Mouse (Mus musculus): ENCODE data around the gene Pth1r. TPM values are rescaled to one million over a fixed set of nuclear protein-coding genes. Genes with fewer than 3 reads are reported as not detected.

Gene Pth1r
- total RNA-seq, 2 experiments from 2014 or later: 11.3 to 34.2 TPM

DNA sequence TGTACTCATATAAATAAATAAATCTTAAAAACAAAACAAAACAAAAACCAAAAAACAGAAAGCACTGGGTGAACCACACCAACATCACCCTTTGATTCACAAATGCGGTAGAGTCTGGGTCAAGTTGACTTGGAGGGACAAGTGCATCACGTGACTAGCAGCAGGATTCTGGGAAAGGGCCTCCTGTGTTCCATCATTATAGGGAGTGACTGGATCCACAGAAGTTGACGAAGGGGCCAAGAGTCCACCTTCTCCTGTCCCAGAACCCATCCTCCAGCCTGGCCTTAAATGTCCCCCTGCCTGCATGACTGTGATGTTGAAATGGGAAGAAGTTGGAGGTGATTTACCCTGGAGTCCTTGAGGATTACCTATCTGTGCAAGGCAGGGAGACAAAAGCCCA, 28.1 kb downstream of the Pth1r start:
- DNase-seq (ENCODE audit: low spot score in 2 of 2): no peak

DNA sequence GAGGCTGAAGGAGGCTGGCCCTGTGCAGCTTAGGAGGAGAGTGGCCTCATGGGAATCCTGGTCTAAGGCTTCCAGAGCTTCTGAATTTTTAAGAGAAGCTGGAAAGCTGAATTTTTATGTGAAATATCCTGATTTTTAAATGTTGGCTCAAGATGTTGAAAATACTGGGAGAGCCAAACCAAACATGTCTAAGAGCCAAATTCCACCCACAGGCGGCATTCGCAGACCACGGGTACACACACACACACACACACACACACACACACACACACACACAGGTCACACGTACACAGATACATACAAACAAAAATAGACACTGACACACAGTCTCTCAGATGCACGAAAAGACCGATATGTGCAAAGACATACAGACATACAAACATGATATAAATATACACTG, 28.9 kb downstream of the Pth1r start:
- no peak for DNase-seq (ENCODE audit: low spot score in 2 of 2)

DNA sequence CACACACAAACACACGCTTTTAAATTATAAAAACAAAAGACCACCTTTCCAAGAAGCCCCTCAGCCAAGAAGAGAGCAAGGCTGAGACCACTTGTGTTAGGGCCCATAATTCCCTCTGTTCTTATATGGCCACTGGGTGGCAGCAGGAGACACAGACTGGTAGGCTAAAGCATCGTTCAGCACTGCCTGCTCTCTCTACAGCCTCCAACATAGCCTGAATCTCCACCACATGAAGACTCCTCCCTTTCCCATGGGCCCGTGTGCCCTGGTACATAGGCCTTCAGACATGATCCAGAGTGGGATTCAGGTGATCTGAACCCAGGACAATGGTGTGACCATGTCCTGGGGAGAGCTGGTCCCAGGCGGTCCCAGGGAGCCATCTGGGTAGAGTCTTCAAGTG, 30.2 kb downstream of the Pth1r start:
- DNase-seq (ENCODE audit: low spot score in 2 of 2): peak in 1 of 2 experiments; percentile 38

DNA sequence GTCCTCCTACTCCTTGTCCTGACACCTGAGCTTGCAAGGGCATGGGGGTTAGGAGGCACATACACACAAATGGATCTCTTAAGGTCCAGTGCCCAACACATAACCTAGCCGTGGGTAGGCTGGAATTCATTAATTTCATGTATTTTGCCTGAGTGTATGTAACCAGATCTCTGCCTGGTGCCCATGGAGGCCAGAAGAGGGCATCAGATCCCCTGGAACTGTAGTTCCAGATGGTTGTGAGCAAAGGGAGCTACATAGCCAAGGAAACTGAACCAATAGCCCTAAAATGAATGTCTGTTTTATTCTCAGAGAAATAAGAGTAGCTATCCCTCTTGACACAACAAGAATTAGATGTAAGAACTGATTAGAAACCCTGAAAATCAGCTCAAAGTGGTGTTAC, 31.5 kb downstream of the Pth1r start:
- DNase-seq (ENCODE audit: low spot score in 2 of 2): no peak

DNA sequence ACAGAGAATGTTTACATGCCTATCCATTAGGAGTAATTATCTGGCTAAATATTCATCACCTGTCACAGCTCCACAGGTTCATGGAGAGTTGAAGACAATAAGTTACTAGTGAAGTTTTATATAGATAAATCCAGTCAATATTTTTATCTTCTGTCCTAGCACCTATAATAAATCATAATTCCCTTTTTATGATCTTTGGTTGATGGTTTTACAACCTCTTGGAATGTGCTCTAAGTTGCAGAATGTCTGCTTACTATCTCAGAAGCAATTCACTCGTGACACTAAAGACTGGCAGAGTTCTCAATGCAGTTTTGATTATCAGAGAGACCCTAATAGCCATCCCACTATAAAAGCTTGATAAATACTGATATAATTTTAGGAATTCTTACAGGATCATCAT, 33.6 kb downstream of the Pth1r start:
- DNase-seq (ENCODE audit: low spot score in 2 of 2): no peak

DNA sequence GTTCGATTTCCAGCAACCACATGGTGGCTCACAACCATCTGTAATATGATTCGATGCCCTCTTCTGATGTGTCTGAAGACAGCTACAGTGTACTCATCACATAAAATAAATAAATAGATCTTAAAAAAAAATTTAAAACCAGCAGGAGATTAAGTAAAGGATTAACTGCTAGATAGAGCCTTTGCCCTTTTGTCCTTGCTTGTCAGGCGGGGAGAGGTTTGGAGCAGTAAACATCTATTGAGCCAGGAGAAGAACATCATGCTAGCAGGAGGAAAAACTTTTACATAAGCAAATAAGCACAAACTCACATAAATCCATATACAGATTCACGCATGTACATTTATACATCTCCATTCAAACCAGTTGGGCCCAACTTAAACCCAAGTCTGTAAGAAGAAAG, 34.4 kb downstream of the Pth1r start:
- DNase-seq (ENCODE audit: low spot score in 2 of 2): no peak

DNA sequence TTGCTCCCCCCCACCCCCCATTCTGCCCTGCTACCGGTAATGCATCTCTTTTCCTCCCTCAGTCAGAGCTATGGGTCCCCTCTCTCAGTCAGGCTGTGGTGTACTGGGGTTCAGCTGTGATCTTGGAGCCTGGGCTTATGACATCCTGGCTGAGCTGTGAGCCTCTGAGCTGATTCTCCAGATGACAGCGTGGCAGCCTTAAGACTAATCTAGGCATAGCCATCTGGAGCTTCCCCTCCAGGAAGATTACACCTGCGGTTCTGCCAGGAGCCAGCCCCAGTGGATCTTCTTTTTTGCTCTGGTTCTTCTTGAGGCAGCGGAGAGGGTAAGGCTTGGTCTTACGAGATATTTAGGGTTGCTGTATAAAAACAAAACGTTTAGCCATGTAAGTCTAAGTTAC, 34.9 kb downstream of the Pth1r start:
- DNase-seq (ENCODE audit: low spot score in 2 of 2): no peak

DNA sequence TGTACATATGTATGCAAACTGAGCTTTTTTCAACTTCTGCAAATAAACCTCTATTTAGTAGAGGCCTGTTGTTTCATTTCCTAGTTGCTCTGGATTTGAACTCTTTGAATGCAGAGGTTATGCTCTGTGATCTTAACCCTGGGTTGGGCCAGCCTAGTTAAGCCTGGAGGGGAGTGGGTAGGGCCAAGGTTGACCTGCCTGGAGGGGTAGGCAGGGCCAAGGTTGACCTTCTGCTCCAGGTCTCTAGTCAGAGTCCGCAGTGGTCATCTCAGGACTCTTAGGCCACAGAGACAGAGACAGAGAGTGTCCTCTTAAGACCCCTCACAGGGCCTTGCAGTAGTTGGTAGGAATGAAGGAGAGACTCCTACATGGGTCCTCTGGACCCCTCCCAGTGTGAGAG, 35.4 kb downstream of the Pth1r start:
- no peak for DNase-seq (ENCODE audit: low spot score in 2 of 2)

DNA sequence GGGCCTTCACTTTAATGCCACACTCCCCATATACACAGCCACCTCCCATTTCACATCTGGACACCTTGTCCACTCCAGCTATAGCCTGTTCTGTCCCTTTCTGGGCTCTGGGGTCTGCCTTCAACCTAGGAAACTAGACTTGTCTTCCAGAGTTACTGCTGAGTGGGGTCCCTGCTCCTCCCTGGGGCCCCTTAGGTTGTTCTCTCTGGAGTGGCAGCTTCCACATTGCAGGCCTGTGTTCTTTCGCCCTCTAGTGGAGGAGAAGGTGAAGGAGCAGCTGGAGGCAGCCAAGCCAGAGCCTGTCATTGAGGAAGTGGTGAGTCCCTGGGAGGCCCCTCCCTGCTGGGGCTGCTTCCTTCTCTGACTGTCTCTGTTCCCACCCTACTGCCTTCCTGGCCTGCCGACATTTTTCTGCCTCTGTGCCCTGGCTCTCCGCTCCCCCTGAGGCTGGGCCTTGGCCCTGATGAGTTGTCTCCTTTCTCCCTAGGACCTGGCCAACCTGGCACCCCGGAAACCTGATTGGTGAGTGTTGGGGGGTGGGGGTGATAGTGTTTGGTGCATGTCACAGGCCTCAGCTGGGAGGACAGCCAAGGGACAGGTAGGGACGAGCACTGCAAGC, 37.2 kb downstream of the Pth1r start:
- DNase-seq (ENCODE audit: low spot score in 2 of 2): peak; percentile 57 to 66

DNA sequence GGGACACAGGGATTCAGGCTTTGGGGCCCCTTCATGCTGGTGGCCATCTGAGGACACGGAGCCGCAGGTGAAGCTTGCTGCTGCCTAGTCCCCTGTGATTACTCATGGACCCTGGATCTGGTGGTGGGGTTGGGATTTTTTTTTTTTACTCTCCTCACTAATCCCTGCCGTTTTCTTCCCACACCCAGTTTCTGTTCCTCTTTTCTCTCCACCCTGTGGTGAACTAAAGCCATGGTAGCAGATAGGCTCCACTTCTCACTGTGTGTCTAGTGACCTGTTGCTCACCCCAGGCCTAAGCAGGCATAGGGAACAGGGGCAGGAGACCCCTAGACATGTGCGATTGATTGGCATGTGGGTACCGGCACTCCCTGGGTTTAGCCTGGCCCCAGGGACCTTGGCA, 40.2 kb downstream of the Pth1r start:
- DNase-seq (ENCODE audit: low spot score in 2 of 2): no peak

DNA sequence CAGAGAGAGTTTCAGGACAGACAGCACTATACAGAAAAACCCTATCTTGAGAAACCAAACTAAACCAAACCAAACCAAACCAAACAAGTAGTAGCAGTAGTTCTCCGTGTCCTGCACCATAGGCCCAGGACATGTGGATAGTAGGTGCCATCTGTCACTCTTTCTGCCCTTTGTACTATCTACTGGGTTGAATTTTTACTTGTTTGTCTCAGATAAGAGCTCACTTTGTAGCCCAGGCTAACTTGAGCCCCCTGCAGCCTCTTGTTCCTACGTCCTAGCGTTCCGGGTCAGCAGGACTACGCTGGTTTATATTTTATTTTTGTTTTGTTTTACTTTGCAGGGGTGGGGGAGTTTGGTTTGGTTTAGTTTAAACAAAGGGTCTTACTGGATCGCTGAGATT, 43.0 kb downstream of the Pth1r start:
- DNase-seq (ENCODE audit: low spot score in 2 of 2): no peak

DNA sequence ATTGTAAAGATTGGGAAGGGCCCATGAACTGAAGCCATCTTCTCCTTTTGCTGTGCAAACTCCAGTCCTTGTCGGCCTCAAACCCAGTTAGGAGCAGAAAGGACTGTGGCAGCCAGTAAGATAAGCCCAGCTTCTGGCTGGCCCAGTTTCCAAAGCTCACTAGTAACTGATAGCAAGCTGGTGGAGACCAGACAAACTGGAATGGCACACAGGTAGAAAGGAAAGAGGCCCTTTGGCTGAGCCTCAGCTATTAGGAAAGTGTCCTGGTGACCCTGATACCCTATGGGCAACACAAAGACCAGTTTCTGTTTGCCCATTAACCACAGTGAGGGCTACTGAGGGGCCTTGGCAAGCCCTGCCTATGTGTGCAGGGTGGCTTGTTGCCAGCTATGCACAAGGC, 44.1 kb downstream of the Pth1r start:
- no peak for DNase-seq (ENCODE audit: low spot score in 2 of 2)

DNA sequence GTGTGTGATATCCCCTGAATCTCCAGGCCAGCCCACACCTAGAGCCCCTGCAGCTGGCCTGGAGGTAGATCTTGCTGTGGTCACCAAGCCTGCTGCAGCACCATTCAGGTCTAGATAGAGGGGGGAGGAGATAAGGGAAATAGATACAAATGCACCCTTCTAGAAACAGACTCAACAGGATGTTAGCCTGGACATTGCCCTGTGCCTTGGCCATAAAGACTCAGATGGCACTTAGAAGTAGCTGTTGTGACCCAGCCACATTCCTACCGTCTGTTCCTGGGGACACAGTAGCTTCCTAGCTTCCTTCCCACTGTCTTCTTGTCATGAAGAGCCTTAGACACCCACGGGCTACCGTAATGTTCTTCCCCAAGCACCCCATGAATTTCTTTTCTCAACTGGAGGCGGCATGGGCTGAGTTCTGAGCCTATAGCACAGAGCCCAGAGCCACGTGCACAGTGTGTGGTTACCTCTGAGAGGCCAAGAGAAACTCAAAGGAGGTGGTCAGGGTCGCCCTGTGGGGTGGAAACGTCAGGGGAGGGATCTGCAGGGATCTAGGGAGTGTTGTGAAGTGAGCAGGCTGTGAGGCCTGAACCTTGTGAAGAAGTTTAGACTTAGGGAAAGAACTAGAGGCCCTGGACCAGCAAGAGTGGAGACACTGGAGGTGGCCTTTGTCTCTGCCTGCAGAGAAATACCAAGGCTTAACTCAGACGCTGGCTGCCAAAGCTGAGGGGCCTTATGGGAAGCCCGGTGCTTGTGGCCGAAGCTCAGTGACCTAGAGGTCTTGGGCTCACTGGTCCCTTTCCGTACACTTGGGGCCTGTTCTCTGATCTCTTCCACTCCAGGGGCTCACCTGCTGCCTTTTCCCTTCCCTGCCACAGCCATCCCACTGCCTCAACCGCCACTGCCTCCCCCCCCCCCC, 45.6 kb downstream of the Pth1r start:
- DNase-seq (ENCODE audit: low spot score in 2 of 2): no peak

DNA sequence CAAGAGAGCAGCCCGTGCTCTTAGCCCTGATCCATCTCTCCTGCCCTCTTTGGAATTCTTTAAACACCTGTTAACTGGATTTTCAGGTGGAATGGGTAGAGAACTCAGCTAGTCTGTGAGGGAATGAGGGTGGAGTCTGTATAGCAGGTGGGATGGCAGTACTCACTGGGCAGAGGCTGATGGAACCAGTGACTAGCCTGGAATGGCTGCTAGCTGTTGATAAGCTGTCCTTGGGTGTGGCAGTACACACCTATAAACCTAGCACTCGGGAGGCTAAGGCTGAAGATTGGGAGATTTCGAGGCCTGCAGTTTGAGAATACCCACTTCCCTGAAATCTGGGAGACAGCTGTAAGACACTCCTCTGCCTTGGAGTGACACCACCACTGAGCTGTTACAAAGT, 47.4 kb downstream of the Pth1r start:
- no peak for DNase-seq (ENCODE audit: low spot score in 2 of 2)

DNA sequence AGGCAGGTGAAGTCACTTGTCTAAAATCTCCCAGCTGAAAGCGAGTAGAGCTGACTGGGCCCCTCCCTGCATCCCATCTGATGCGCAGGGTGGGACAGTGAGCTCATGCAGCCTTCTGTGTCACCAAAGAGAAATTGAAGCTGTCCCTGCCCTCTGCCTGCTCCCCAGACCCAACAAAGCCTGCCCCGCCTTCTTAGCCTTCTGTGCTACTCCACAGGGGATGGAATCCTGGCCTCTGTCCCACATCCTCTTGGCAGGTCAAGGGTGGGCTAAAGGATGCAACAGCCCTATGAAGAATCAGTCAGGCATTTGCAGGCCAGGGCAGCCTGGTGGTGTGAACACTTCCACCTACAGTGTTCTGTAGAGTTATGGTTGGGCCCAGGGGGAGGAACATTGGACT, 49.5 kb downstream of the Pth1r start:
- no peak for DNase-seq (ENCODE audit: low spot score in 2 of 2)

DNA sequence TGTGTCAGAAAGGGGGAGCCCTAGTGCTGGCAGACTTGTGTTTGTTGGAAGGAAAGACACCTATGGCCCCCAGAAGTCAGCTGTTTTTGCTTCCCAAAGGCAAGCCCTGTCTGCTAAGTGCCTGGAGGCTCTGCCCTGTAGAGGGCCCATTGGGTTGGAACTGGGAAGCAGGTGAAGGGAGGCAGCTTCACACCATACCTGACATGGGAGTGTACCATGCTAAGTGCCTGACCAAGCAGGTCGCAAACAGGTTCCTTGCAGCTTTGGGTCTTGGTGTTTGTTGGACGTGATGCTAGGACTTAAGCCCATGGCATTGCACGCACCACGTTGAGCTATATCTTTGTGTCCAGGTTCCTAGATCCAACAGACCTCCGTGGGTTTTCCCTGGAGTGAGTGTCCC, 50.5 kb downstream of the Pth1r start:
- DNase-seq (ENCODE audit: low spot score in 2 of 2): no peak

DNA sequence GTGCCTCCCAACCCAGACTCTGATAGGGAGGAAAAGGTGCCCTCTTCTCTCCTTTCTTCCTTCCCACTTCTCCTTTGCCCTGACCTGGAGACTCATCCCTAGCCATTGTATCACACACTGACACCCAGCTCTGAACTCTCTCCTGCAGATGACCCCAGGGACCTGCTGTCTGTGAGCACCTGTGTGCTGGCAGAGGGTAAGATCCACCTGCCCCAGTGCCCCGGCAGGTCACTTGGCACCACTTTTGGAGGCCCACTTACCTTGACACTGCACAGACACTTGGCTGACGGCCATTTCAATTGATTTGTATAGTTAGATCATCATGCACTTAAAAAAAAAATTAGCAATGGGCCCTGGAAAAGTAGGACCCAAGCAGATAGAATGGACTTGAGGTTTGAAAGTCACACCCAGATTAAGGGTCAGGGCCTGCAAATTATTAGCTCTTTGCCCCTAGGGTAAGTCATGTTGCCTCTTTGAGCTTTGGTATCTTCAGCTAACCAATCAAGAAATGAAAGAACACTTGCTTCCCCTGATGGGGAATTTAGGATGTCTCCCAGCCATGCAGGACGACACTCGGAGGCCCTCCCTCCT, 51.7 kb downstream of the Pth1r start:
- no peak for DNase-seq (ENCODE audit: low spot score in 2 of 2)

DNA sequence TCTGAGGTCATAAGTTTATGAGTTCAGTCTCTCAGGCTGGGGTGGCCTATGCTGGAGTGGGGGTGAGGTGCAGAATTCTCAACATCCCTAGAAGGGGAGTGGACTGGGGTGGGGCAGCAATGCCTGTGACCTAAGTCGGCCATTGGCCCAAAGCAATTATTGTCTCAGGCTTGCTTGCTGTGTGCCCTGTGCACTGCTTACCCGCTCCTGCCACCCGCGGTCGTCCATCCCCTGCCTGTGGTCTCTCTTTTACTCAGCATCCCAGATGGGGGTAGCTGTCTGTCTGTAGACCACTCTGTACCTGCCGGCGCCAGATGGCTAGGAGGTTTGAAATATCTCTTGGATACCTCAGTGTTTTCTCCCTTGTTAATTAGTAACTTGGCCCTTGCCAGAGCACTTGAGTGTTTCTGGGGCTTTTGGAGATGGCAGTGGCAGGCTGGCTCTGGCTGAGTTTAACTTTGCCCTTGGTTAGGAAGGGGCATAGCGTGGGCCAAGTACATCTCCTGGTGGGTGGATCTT, 57.6 kb downstream of the Pth1r start:
- no peak for DNase-seq (ENCODE audit: low spot score in 2 of 2)

DNA sequence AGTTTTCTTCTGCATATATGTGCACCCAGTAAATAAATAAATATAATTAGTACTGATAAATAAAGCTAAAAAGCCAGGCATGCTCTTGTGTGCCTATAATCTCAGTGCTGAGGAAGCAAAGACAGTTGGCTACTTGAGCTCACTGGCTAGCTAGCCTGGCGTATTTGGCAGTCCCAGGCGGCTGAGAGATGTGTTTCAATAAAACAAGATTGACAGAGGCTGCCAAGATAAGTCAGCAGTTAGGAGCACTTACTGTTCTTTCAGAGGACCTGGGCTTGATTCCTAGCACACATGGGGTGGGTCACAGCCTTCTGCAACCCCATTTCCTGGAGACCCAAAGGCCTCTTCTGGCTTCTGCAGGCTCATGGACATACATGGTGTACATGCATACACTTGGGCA, 59.1 kb downstream of the Pth1r start:
- no peak for DNase-seq (ENCODE audit: low spot score in 2 of 2)

DNA sequence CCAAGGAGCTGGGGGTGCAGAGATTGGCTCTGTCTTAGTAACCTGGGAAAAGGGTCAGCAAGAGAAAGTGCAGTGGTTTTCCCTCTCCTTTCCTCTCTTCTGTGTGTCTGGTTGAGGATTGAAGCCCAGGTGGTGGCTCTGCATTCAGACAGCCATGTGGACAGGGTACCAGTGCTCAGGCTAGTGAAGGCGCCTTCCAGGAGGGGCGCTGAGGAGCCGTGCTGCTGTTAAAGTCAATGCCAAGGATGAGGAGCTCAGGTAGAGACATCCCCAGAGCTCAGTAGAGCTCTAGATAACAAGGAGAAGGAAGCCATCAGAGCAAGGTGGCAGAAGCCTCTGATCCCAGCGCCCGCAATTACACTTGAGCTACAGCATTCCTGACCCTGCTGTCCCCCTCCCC, 59.9 kb downstream of the Pth1r start:
- no peak for DNase-seq (ENCODE audit: low spot score in 2 of 2)

DNA sequence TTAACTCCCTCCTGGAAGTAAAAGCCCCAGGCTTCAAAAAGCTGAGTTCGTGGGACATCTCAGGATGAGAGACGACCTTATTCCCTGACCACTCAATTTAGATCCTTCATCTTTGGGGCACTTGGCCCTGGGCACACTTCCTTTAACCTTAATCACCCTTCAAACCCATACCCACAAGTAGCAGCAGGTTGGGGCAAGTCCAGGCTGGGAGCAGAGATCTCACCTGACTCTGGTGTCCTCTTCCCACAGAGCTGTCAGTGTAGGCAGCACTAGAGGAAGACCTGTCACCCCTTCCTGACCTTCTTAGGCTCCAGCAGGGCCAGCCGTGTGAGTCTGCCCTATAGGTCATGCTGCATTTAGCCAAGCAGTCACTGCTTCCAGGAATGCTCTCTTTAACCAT, 60.5 kb downstream of the Pth1r start:
- no peak for DNase-seq (ENCODE audit: low spot score in 2 of 2)

DNA sequence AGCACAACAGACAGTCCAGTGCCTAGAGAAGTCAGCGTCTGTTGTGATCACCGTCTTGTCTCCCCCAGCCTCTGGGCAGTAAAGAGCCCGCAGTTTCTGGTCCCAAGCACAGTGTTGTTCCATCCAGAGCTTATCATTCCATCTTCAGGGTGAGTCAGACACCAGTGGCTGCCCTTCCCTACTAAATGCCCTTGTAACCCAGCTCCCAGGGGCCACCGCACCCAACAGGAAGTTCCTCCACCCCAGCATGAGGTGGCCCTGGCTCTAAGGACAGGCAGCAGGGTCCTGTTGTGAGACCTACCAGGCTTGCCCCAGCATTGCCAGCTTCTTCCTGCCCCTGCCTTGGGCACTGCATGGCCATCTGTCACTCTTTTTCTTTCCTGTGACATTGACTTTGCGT, 61.4 kb downstream of the Pth1r start:
- peak in 1 of 2 experiments; percentile 25 for DNase-seq (ENCODE audit: low spot score in 2 of 2)

Measured in adrenal gland, adult 18-20 months (tissue).